Mouse (Mus musculus): Measurements from ENCODE around the gene Sigirr. TPM values are rescaled to one million over a fixed set of nuclear protein-coding genes. Genes with fewer than 3 reads are reported as not detected.

Sigirr gene
- polyA plus RNA-seq, 1 experiment from 2014 or later, result 28.1 TPM

DNA sequence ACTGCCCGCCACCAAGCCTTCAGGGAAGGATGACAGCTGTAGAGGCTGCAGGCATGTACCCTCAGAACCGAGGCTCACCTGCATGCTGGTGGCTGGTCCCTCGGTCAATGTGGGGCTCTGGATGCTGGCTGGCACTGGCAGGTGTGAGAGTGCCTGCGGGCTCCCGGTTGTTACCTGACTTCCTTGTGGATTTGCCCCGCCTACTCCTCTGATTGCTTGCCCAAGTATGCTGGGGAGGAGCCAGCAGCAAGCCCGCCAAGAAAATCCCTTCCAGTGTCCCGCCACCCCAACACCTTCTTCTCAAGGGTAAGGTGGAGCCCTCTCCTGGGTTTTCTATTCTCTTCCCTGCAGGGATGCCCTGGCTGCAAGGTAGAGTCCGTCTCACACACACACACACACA is 17.3 kb upstream of the Sigirr start, which contains the start of gene Ano9:
Ano9 (minus strand) TSS at position 171 of the 400 bp plus-strand sequence.
- WGBS (ENCODE audit: insufficient replicate concordance), result 38% methylated on average over 9 of the region's 9 CpGs
- no peak within 1 kb of the TSS for H3K4me3 ChIP-seq (ENCODE audit: low read depth, low read length)
- H3K9ac ChIP-seq (ENCODE audit: low read depth, low read length), result no peak within 1 kb of the TSS; the same call in 1 of the 2 replicates
- H3K4me2 ChIP-seq (ENCODE audit: low read depth, low read length), result no peak within 1 kb of the TSS
- peaks cover 38% of the 10 kb centered on the region for H3K4me1 ChIP-seq (ENCODE audit: control insufficient read depth, low read depth, low read length)
- H3K27me3 ChIP-seq (ENCODE audit: control insufficient read depth, insufficient read depth, low read depth, low read length), result 0 out of 2 replicates have a peak, but pooled peaks cover 3% of the 10 kb centered on the region
- no peaks in the 10 kb centered on the region for H3K36me3 ChIP-seq (ENCODE audit: control insufficient read depth, insufficient read depth)
- no peak for ATAC-seq (ENCODE audit: low read depth)
- no peaks in the 10 kb centered on the region for H3K9me3 ChIP-seq (replicated peaks; ENCODE audit: control insufficient read depth, low read length)
- no peak within 1 kb of the TSS for H3K27ac ChIP-seq (ENCODE audit: low read length)

DNA sequence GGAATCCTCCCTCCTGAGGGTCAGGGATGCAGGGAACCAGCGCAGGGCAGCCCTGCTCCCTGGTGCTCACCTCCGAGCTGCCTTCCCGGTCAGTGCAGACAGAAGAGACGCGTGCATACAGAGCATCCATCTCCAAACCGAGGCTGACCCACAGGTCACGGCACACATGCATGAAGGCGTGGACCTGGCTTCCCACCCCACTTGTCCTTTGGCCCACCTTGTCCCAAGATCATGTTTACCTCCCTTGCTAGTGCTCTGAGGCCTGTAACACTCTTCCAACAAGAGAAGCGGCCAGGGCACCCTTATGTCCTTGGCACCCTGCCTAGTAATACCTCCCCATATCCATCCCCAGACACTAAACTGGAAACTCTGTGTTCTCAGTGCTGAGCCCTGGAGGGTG is 15.5 kb upstream of the Sigirr start:
- H3K4me3 ChIP-seq (ENCODE audit: low read depth, low read length), result no peak overlapping the region
- 0 out of 2 replicates have a peak, but pooled peaks cover 3% of the 10 kb centered on the region for H3K27me3 ChIP-seq (ENCODE audit: control insufficient read depth, insufficient read depth, low read depth, low read length)
- 75% methylated on average over 9 of the region's 9 CpGs for WGBS (ENCODE audit: insufficient replicate concordance)
- no peaks in the 10 kb centered on the region for H3K9me3 ChIP-seq (replicated peaks; ENCODE audit: control insufficient read depth, low read length)
- H3K4me2 ChIP-seq (ENCODE audit: low read depth, low read length), result no peak overlapping the region
- H3K36me3 ChIP-seq (ENCODE audit: control insufficient read depth, insufficient read depth), result no peaks in the 10 kb centered on the region
- H3K9ac ChIP-seq (ENCODE audit: low read depth, low read length), result no peak overlapping the region
- peaks cover 24% of the 10 kb centered on the region for H3K4me1 ChIP-seq (ENCODE audit: control insufficient read depth, low read depth, low read length)
- H3K27ac ChIP-seq (ENCODE audit: low read length), result no peak overlapping the region
- peak; percentile 61 for ATAC-seq (ENCODE audit: low read depth)

GRCm38 (mm10) chr7:141103161-141103560 is 2.8 kb upstream of the Sigirr start:
- no peak overlapping the region for H3K4me3 ChIP-seq (ENCODE audit: low read depth, low read length)
- WGBS (ENCODE audit: insufficient replicate concordance), result 36% methylated on average over 3 of the region's 3 CpGs
- no peak overlapping the region for H3K9ac ChIP-seq (ENCODE audit: low read depth, low read length)
- ATAC-seq (ENCODE audit: low read depth), result peak; percentile 77
- no peaks in the 10 kb centered on the region for H3K9me3 ChIP-seq (replicated peaks; ENCODE audit: control insufficient read depth, low read length)
- H3K27me3 ChIP-seq (ENCODE audit: control insufficient read depth, insufficient read depth, low read depth, low read length), result peaks cover 22% of the 10 kb centered on the region
- no peak overlapping the region for H3K27ac ChIP-seq (ENCODE audit: low read length)
- H3K4me1 ChIP-seq (ENCODE audit: control insufficient read depth, low read depth, low read length), result peaks cover 24% of the 10 kb centered on the region
- no peaks in the 10 kb centered on the region for H3K36me3 ChIP-seq (ENCODE audit: control insufficient read depth, insufficient read depth)
- no peak overlapping the region for H3K4me2 ChIP-seq (ENCODE audit: low read depth, low read length)

DNA sequence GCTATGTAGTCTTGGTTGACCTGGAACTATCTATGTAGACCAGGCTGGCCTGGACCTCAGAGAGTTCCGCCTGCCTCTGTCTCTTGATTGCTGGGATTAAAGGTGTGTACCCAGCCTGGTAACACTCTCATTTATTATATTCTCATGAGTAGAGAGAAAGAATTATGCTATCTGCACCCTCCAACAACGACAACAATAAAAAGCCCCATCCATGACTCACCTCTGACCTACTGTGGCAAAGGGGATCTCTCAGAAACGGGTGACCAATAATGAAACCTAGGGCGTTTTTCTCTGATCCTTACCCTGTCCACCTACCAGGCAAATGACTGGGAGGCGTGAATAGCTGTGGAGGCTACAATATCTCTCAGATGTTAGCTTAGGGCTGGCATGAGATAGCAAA is 3.2 kb downstream of the Sigirr start:
- 57% methylated on average over 5 of the region's 5 CpGs for WGBS (ENCODE audit: insufficient replicate concordance)
- 0 out of 2 replicates have a peak overlapping the region, but pooled peaks have one; percentile 2 for H3K9ac ChIP-seq (ENCODE audit: low read depth, low read length)
- no peak overlapping the region; the same call in 1 of the 2 replicates for H3K4me2 ChIP-seq (ENCODE audit: low read depth, low read length)
- no peak overlapping the region for H3K27ac ChIP-seq (ENCODE audit: low read length)
- ATAC-seq (ENCODE audit: low read depth), result no peak
- no peaks in the 10 kb centered on the region for H3K36me3 ChIP-seq (ENCODE audit: control insufficient read depth, insufficient read depth)
- peaks cover 52% of the 10 kb centered on the region for H3K4me1 ChIP-seq (ENCODE audit: control insufficient read depth, low read depth, low read length)
- H3K27me3 ChIP-seq (ENCODE audit: control insufficient read depth, insufficient read depth, low read depth, low read length), result peaks cover 22% of the 10 kb centered on the region
- H3K4me3 ChIP-seq (ENCODE audit: low read depth, low read length), result no peak overlapping the region
- H3K9me3 ChIP-seq (replicated peaks; ENCODE audit: control insufficient read depth, low read length), result no peaks in the 10 kb centered on the region

DNA sequence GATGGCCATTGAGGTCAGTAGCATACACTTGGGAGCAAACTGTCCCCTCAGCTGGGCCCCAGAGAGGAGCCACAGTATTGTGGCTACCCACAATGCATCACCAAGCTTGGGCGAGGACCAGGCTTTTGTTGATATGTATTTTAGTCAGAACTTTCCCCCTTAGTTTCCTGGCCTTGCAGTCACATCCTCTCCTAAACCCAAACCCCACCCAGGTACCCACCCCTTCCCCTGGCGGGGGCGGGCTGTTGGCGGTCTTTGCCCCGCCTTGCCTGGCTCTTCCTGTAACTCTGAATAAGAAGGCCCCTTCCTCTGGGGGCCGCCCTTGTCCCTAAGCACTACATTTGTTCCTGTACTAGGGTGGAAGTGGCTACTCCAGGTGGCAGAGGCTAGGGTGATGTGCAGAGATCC is 3.7 kb downstream of the Sigirr start:
- no peaks in the 10 kb centered on the region for H3K36me3 ChIP-seq (ENCODE audit: control insufficient read depth, insufficient read depth)
- WGBS (ENCODE audit: insufficient replicate concordance), result 1% methylated on average over 6 of the region's 6 CpGs
- ATAC-seq (ENCODE audit: low read depth), result peak; percentile 17
- peaks cover 55% of the 10 kb centered on the region for H3K4me1 ChIP-seq (ENCODE audit: control insufficient read depth, low read depth, low read length)
- peak overlapping the region; percentile 17 for H3K4me3 ChIP-seq (ENCODE audit: low read depth, low read length)
- peak overlapping the region; percentile 49 for H3K4me2 ChIP-seq (ENCODE audit: low read depth, low read length)
- H3K27ac ChIP-seq (ENCODE audit: low read length), result peak overlapping the region; percentile 62
- H3K9me3 ChIP-seq (replicated peaks; ENCODE audit: control insufficient read depth, low read length), result no peaks in the 10 kb centered on the region
- peak overlapping the region; percentile 23; the same call in 1 of the 2 replicates for H3K9ac ChIP-seq (ENCODE audit: low read depth, low read length)
- H3K27me3 ChIP-seq (ENCODE audit: control insufficient read depth, insufficient read depth, low read depth, low read length), result peaks cover 22% of the 10 kb centered on the region

- WGBS (ENCODE audit: insufficient replicate concordance), result 44% methylated on average over 6 of the region's 6 CpGs
- Histone ChIP-seq H3K4me3 (ENCODE audit: low read depth, low read length) (peak overlapping the region; percentile 17), H3K4me1 (ENCODE audit: control insufficient read depth, low read depth, low read length) (peaks cover 55% of the 10 kb centered on the region), H3K36me3 (ENCODE audit: control insufficient read depth, insufficient read depth) (no peaks in the 10 kb centered on the region), H3K9me3 (replicated peaks; ENCODE audit: control insufficient read depth, low read length) (no peaks in the 10 kb centered on the region), H3K9ac (ENCODE audit: low read depth, low read length) (peak overlapping the region; percentile 23), H3K4me2 (ENCODE audit: low read depth, low read length) (peak overlapping the region; percentile 49), H3K27ac (ENCODE audit: low read length) (peak overlapping the region; percentile 91), H3K27me3 (ENCODE audit: control insufficient read depth, insufficient read depth, low read depth, low read length) (peaks cover 16% of the 10 kb centered on the region)
- no peak for ATAC-seq (ENCODE audit: low read depth)
These were observed 4.4 kb downstream of the Sigirr start for GRCm38 (mm10) chr7:141096021-141096420.

DNA sequence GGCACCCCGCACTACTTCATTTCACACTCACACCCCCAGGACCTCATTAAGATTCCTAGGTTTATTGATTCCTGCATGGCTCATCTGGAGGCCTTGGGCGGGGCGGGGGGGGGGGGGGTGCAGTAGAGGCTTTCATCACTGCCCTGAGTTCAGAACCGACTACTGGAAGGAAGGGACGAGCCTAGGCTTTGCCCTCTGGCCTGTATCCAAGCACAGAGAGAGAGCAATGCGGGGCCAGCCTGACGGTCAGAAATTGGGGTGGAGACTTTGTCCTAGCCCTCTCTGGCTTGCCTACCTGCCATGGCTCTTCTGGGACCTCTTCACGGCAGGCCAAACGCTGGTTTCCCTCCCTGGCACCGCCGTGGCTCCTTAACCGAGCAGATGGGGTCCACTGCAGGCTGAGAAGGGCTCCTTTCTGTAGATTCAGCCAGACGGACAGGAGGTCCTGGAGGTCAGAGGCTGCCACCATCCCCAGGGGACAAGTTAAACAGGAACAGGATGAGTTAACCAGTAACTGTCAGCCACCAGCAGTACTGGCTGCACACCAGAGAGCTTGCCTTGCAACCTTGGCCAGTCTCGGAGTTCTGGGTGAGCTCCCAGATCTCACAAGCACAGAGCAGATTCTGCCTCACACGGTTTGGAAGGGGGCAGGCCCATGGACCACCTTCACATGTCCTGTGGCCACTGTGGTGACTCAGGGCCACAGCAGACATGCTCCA is 5.7 kb downstream of the Sigirr start:
- peaks cover 5% of the 10 kb centered on the region for H3K27me3 ChIP-seq (ENCODE audit: control insufficient read depth, insufficient read depth, low read depth, low read length)
- H3K4me2 ChIP-seq (ENCODE audit: low read depth, low read length), result peak overlapping the region; percentile 49
- H3K9me3 ChIP-seq (replicated peaks; ENCODE audit: control insufficient read depth, low read length), result no peaks in the 10 kb centered on the region
- ATAC-seq (ENCODE audit: low read depth), result peak; percentile 51
- peaks cover 47% of the 10 kb centered on the region for H3K4me1 ChIP-seq (ENCODE audit: control insufficient read depth, low read depth, low read length)
- no peaks in the 10 kb centered on the region for H3K36me3 ChIP-seq (ENCODE audit: control insufficient read depth, insufficient read depth)
- peak overlapping the region; percentile 32 for H3K4me3 ChIP-seq (ENCODE audit: low read depth, low read length)
- peak overlapping the region; percentile 91 for H3K27ac ChIP-seq (ENCODE audit: low read length)
- H3K9ac ChIP-seq (ENCODE audit: low read depth, low read length), result peak overlapping the region; percentile 36; the same call in 1 of the 2 replicates
- 55% methylated on average over 15 of the region's 15 CpGs for WGBS (ENCODE audit: insufficient replicate concordance)

DNA sequence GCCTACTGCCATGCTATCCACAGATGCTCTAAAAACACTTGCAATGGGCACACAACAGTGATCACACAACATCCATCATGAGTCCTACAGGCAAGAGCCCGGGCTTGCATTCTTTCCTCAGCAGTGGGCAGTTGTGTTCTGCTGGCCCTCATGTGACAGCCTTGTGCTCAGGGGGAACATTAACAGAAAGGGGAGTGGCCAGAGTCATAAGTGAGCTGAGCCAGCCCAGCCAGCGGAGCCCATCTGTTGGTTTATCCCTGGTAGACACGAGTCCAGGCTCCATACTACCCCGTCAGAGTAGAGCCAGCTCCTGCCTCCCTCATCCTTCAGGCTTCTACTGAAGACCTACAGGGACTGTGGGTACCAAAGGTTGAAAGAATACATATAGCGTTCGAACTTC is 6.4 kb downstream of the Sigirr start:
- ATAC-seq (ENCODE audit: low read depth), result peak; percentile 45

DNA sequence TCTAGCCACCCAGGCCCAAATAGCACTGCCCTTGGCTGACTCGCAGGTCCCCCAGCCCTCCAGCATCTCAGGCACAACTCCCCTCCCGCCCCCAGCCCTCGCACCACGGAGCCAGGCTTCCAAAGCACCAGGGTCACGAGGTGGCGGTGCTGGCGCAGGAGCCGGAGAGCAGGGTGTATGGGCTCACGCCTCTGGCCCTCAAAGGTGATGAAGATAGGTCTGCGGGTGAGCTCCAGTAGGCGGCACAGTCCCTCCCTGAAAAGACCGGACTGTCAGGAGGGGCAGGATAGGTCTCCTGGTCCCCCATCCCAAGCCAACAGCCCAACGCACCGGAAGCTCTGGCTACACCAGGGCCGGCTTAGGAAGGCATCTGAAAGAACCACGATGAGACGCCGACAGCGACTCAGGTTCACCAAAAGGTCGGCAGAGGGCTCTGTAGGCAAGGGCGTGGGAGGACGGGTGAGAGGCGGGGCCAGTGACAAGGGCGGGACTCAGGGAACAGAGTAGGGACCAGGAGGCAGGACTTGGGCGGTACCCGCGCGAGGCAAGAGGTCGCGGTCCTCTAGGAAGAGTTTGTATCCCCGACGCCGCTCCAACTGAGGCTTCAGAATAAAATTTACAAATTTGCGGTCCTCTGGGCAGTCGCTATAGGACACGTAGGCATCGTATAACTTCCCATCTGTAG is 8.2 kb downstream of the Sigirr start:
- Histone ChIP-seq H3K36me3 (ENCODE audit: control insufficient read depth, insufficient read depth) (no peaks in the 10 kb centered on the region), H3K4me3 (ENCODE audit: low read depth, low read length) (peak overlapping the region; percentile 42), H3K4me1 (ENCODE audit: control insufficient read depth, low read depth, low read length) (peaks cover 40% of the 10 kb centered on the region), H3K9ac (ENCODE audit: low read depth, low read length) (peak overlapping the region; percentile 45; the same call in 1 of the 2 replicates), H3K4me2 (ENCODE audit: low read depth, low read length) (peak overlapping the region; percentile 66), H3K27ac (ENCODE audit: low read length) (no peak overlapping the region), H3K9me3 (replicated peaks; ENCODE audit: control insufficient read depth, low read length) (no peaks in the 10 kb centered on the region), H3K27me3 (ENCODE audit: control insufficient read depth, insufficient read depth, low read depth, low read length) (peaks cover 26% of the 10 kb centered on the region)
- ATAC-seq (ENCODE audit: low read depth), result peak; percentile 89
- 17% methylated on average over 37 of the region's 37 CpGs for WGBS (ENCODE audit: insufficient replicate concordance)

More for the DNA sequence above, 6.4 kb downstream of the Sigirr start:
- Histone ChIP-seq H3K9ac (ENCODE audit: low read depth, low read length) (no peak overlapping the region), H3K4me2 (ENCODE audit: low read depth, low read length) (peak overlapping the region; percentile 49), H3K9me3 (replicated peaks; ENCODE audit: control insufficient read depth, low read length) (no peaks in the 10 kb centered on the region), H3K4me1 (ENCODE audit: control insufficient read depth, low read depth, low read length) (peaks cover 44% of the 10 kb centered on the region), H3K36me3 (ENCODE audit: control insufficient read depth, insufficient read depth) (no peaks in the 10 kb centered on the region), H3K27me3 (ENCODE audit: control insufficient read depth, insufficient read depth, low read depth, low read length) (peaks cover 9% of the 10 kb centered on the region), H3K27ac (ENCODE audit: low read length) (peak overlapping the region; percentile 91), H3K4me3 (ENCODE audit: low read depth, low read length) (peak overlapping the region; percentile 14; the same call in 1 of the 2 replicates)
- 62% methylated on average over 6 of the region's 6 CpGs for WGBS (ENCODE audit: insufficient replicate concordance)

Measured in liver, embryonic 16.5 days (tissue).